Mouse (Mus musculus): Measurements from ENCODE around the gene Psmf1. TPM values are rescaled to one million over a fixed set of nuclear protein-coding genes. Genes with fewer than 3 reads are reported as not detected.

The Psmf1 gene
- polyA plus RNA-seq, 1 experiment from 2014 or later = 41.3 TPM

- H3K9ac ChIP-seq = no peak within 1 kb of the TSS
- H3K4me3 ChIP-seq (ENCODE audit: low read depth, low read length) = no peak within 1 kb of the TSS
- ATAC-seq (ENCODE audit: insufficient read depth) = no peak
- no peaks in the 10 kb centered on the region for H3K36me3 ChIP-seq (ENCODE audit: insufficient read depth)
- no peak within 1 kb of the TSS for H3K4me2 ChIP-seq
- no peaks in the 10 kb centered on the region for H3K4me1 ChIP-seq (ENCODE audit: insufficient read depth)
- no peak within 1 kb of the TSS for H3K27ac ChIP-seq (ENCODE audit: low read depth)
- TF ChIP-seq CTCF (IDR thresholded peaks at IDR 0.05; ENCODE audit: low read depth) = no peak
- no peaks in the 10 kb centered on the region for H3K9me3 ChIP-seq (ENCODE audit: low read depth, low read length)
- DNase-seq = no peak
- WGBS = 73% methylated on average over 3 of the region's 3 CpGs
- H3K27me3 ChIP-seq (ENCODE audit: insufficient read depth, low read length) = no peaks in the 10 kb centered on the region
Observed at GRCm38 (mm10) chr2:151668433-151668832, 75.6 kb downstream of the Psmf1 start, which contains the start of gene Rad21l. Rad21l (minus strand) TSS chr2:151668533.

Other genes starting within 250 kb of the Psmf1 start
- gene Fkbp1a, start 201.7 kb downstream of the Psmf1 start, polyA plus RNA-seq (2014; fragmentation: Nextera tagmentation; extraction: Ambion mirVana) = 861 and 873 TPM in 2 replicates
- 0.86 and 0.88 TPM in 2 replicates for gene Sdcbp2, start 171.6 kb downstream of the Psmf1 start, polyA plus RNA-seq (2014; fragmentation: Nextera tagmentation; extraction: Ambion mirVana)
- gene Snph, start 111.6 kb downstream of the Psmf1 start, polyA plus RNA-seq (2014; fragmentation: Nextera tagmentation; extraction: Ambion mirVana) = 0.36 and 0.65 TPM in 2 replicates
- gene Rad21l, start 75.7 kb downstream of the Psmf1 start, polyA plus RNA-seq (2014; fragmentation: Nextera tagmentation; extraction: Ambion mirVana) = not detected in 2 replicates
- 1.5 and 1.9 TPM in 2 replicates for gene Tmem74b, start 42.2 kb downstream of the Psmf1 start, polyA plus RNA-seq (2014; fragmentation: Nextera tagmentation; extraction: Ambion mirVana)
- 0.17 and 0.27 TPM in 2 replicates for gene Rspo4, start 98.7 kb upstream of the Psmf1 start, polyA plus RNA-seq (2014; fragmentation: Nextera tagmentation; extraction: Ambion mirVana)
- gene Angpt4, start 167.0 kb upstream of the Psmf1 start, polyA plus RNA-seq (2014; fragmentation: Nextera tagmentation; extraction: Ambion mirVana) = 0.23 and 0.32 TPM in 2 replicates
- 29.3 and 29.4 TPM in 2 replicates for gene Fam110a, start 236.0 kb upstream of the Psmf1 start, polyA plus RNA-seq (2014; fragmentation: Nextera tagmentation; extraction: Ambion mirVana)

Data from lung, embryonic 14.5 days (tissue).